Comparison of ENCODE assay signal across 11 mouse cellular contexts in the genomic region with DNA sequence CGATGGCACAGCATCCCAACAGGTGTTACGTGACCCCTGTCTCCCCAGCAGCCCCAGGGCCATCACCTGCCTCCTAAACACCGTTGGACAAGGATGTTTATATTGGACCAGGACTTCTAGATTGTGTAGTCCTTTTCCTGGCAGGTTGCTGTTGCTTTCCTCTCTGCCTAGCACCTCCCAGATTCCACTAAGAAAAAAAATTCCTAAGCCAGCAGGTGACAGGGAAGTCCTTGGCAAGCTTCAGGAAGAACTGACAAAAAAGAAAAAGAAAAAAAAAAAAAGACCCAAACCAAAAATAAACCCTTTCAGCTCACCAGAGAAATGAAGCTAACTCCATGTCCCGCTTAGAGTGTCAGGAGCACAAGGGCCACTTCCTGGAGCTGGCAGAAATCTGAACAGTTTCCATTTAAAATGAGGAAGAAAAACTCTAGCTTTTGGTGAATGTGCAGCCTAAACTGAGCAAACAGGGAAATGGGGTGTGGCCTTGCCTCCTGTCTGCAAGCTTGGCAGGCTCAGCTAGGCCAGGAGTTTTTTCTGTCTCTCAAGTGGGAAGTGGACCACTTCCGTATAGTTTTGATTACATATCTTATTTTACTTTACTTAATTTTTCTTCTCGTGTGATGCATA. TPM values are rescaled to one million over a fixed set of nuclear protein-coding genes. Genes with fewer than 3 reads are reported as not detected.
DNase-seq lines count a peak whose midpoint lies in the region; ATAC-seq and TF ChIP-seq lines count a peak whose summit lies in the region.
"Had no signal": no experiment of that assay in that cellular context is flagged by ENCODE, and none has a peak within 500 bp of the region (broad histone marks: within the 10 kb centered on the region; RNA-seq: fewer than 3 reads in every experiment).

No protein-coding gene starts in this region.

- no peak overlapping the region for H3K4me2 ChIP-seq in liver, embryonic 12.5 days
- no peak overlapping the region for H3K4me2 ChIP-seq in kidney, postnatal 0 days (ENCODE audit: low read length)
- no peak overlapping the region for H3K4me2 ChIP-seq in midbrain, embryonic 16.5 days (ENCODE audit: low read length)
- H3K4me2 ChIP-seq: embryonic facial prominence, embryonic 15.5 days; hindbrain, embryonic 14.5 days; midbrain, embryonic 15.5 days had no signal

- no peak for ATAC-seq in liver, embryonic 12.5 days
- no peak for ATAC-seq in kidney, postnatal 0 days (replicated peaks; ENCODE audit: low FRiP score, low read depth)
- peak; percentile 62 for ATAC-seq in monocyte, adult 5-6 weeks (replicated peaks; ENCODE audit: insufficient number of reproducible peaks, low FRiP score, low TSS enrichment, poor library complexity, severe bottlenecking)
- no peak for ATAC-seq in midbrain, embryonic 16.5 days
- ATAC-seq: midbrain, embryonic 15.5 days had no signal

- peak; percentile 7 for DNase-seq in liver
- peak; percentile 3 for DNase-seq in brain, embryonic 14.5 days (ENCODE audit: low read depth)
- peak; percentile 37 for DNase-seq in kidney, postnatal 0 days (ENCODE audit: low spot score)
- DNase-seq in thymus, adult 2 months, result no peak
- DNase-seq: gastrocnemius, postnatal 10 days had no signal

- no peak overlapping the region for H3K27ac ChIP-seq in liver, embryonic 12.5 days
- no peak overlapping the region for H3K27ac ChIP-seq in kidney, postnatal 0 days
- no peak overlapping the region for H3K27ac ChIP-seq in thymus, adult 2 months (ENCODE audit: control insufficient read depth, insufficient read depth, low read length)
- H3K27ac ChIP-seq in midbrain, embryonic 16.5 days (ENCODE audit: low read length), result no peak overlapping the region
- H3K27ac ChIP-seq: embryonic facial prominence, embryonic 15.5 days; hindbrain, embryonic 14.5 days; midbrain, embryonic 15.5 days had no signal

- no peak overlapping the region for H3K4me3 ChIP-seq in liver, embryonic 12.5 days
- H3K4me3 ChIP-seq in kidney, postnatal 0 days (replicated peaks; ENCODE audit: low read depth, low read length), result no peak overlapping the region
- H3K4me3 ChIP-seq in thymus, adult 2 months (ENCODE audit: control insufficient read depth, insufficient read depth, low read length), result no peak overlapping the region
- no peak overlapping the region for H3K4me3 ChIP-seq in midbrain, embryonic 16.5 days (ENCODE audit: low read depth, low read length)
- H3K4me3 ChIP-seq: embryonic facial prominence, embryonic 15.5 days; midbrain, embryonic 15.5 days had no signal

- H3K9me3 ChIP-seq in liver, embryonic 12.5 days (replicated peaks), result no peaks in the 10 kb centered on the region
- no peaks in the 10 kb centered on the region for H3K9me3 ChIP-seq in kidney, postnatal 0 days (replicated peaks; ENCODE audit: low read length)
- no peaks in the 10 kb centered on the region for H3K9me3 ChIP-seq in midbrain, embryonic 16.5 days (replicated peaks; ENCODE audit: control insufficient read depth, low read length, poor library complexity, severe bottlenecking)
- H3K9me3 ChIP-seq: embryonic facial prominence, embryonic 15.5 days; midbrain, embryonic 15.5 days had no signal

- WGBS in liver, embryonic 12.5 days (ENCODE audit: insufficient replicate concordance), result 44% methylated on average over 6 of the region's 6 CpGs
- 53% methylated on average over 6 of the region's 6 CpGs for WGBS in kidney, postnatal 0 days
- 51% methylated on average over 6 of the region's 6 CpGs for WGBS in thymus, adult 2 months
- 80% methylated on average over 6 of the region's 6 CpGs for WGBS in midbrain, embryonic 16.5 days

- H3K27me3 ChIP-seq in liver, embryonic 12.5 days (replicated peaks), result peaks cover 27% of the 10 kb centered on the region
- no peaks in the 10 kb centered on the region for H3K27me3 ChIP-seq in kidney, postnatal 0 days (ENCODE audit: insufficient read depth, low read length)
- no peaks in the 10 kb centered on the region; the same call in 1 of the 2 replicates for H3K27me3 ChIP-seq in thymus, adult 2 months (ENCODE audit: control insufficient read depth, insufficient read depth, low read length)
- no peaks in the 10 kb centered on the region; the same call in 1 of the 2 replicates for H3K27me3 ChIP-seq in midbrain, embryonic 16.5 days (ENCODE audit: control insufficient read depth, insufficient read depth, low read depth, low read length)

- no peak for TF ChIP-seq CTCF in brain, embryonic 14.5 days (IDR thresholded peaks at IDR 0.05; ENCODE audit: borderline replicate concordance, extremely low read depth, insufficient read depth, insufficient read length)
- TF ChIP-seq CTCF in kidney, postnatal 0 days (IDR thresholded peaks at IDR 0.05; ENCODE audit: low read depth), result no peak
- no peak for TF ChIP-seq CTCF in thymus, adult 2 months (IDR thresholded peaks at IDR 0.05; ENCODE audit: borderline replicate concordance, control insufficient read depth, extremely low read depth, insufficient read depth, low read length, poor library complexity)

- no peak for TF ChIP-seq POLR2A in brain, embryonic 14.5 days (IDR thresholded peaks at IDR 0.05; ENCODE audit: borderline replicate concordance, extremely low read depth, insufficient read depth, insufficient read length, poor library complexity, severe bottlenecking)
- no peak for TF ChIP-seq POLR2A in thymus, adult 2 months (IDR thresholded peaks at IDR 0.05; ENCODE audit: control insufficient read depth, extremely low read depth, insufficient read depth, low read length, poor library complexity)

- H3K36me3 ChIP-seq in liver, embryonic 12.5 days, result no peaks in the 10 kb centered on the region
- H3K36me3 ChIP-seq in kidney, postnatal 0 days (ENCODE audit: insufficient read depth, low read length), result no peaks in the 10 kb centered on the region
- H3K36me3 ChIP-seq in thymus, adult 2 months (ENCODE audit: control insufficient read depth, insufficient read depth, low read length), result no peaks in the 10 kb centered on the region
- no peaks in the 10 kb centered on the region for H3K36me3 ChIP-seq in midbrain, embryonic 16.5 days (ENCODE audit: control insufficient read depth, insufficient read depth, low read length)
- H3K36me3 ChIP-seq: embryonic facial prominence, embryonic 15.5 days; midbrain, embryonic 15.5 days had no signal

- no peaks in the 10 kb centered on the region for H3K4me1 ChIP-seq in liver, embryonic 12.5 days
- H3K4me1 ChIP-seq in kidney, postnatal 0 days (replicated peaks; ENCODE audit: insufficient read depth, low read length), result peaks cover 5% of the 10 kb centered on the region; the same call in 1 of the 2 replicates
- H3K4me1 ChIP-seq in thymus, adult 2 months (replicated peaks; ENCODE audit: control insufficient read depth, insufficient read depth, low read length), result peaks cover 6% of the 10 kb centered on the region; the same call in 1 of the 2 replicates
- no peaks in the 10 kb centered on the region for H3K4me1 ChIP-seq in midbrain, embryonic 16.5 days (ENCODE audit: control insufficient read depth, insufficient read depth, low read length)
- H3K4me1 ChIP-seq: embryonic facial prominence, embryonic 15.5 days; midbrain, embryonic 15.5 days had no signal

- no peak overlapping the region for H3K9ac ChIP-seq in liver, embryonic 12.5 days
- no peak overlapping the region for H3K9ac ChIP-seq in kidney, postnatal 0 days (ENCODE audit: low read depth, low read length)
- H3K9ac ChIP-seq in midbrain, embryonic 16.5 days (ENCODE audit: low read depth, low read length), result no peak overlapping the region
- H3K9ac ChIP-seq: embryonic facial prominence, embryonic 15.5 days; hindbrain, embryonic 14.5 days; midbrain, embryonic 15.5 days had no signal

RNA-seq across cellular contexts. Expression of a gene that starts 6.3 kb away (rescaled TPM):
- 0.47 and 0.63 TPM in 2 replicates for polyA plus RNA-seq in liver, embryonic 12.5 days (2016; fragmentation: Nextera tagmentation; extraction: Ambion mirVana)
- 0.44 and 1.3 TPM in 2 replicates for polyA plus RNA-seq in brain, embryonic 14.5 days (2012; rRNA removed)
- polyA plus RNA-seq in kidney, postnatal 0 days (2015; fragmentation: Nextera tagmentation; extraction: Ambion mirVana), result 2.4 and 2.7 TPM in 2 replicates
- total RNA-seq in monocyte, adult 5-6 weeks (2017), result 3.9 to 7.4 TPM (median 6.6 TPM) in 3 replicates
- 11.1 and 12.7 TPM in 2 replicates for polyA plus RNA-seq in thymus, adult 2 months (2012; rRNA removed)
- polyA plus RNA-seq in midbrain, embryonic 16.5 days (2015; fragmentation: Nextera tagmentation; extraction: Ambion mirVana), result 0.41 and 0.43 TPM in 2 replicates
